Comparison of ENCODE assay signal across 21 mouse cellular contexts in genomic region chr9:44116182-44116581, GRCm38 (mm10). TPM values are rescaled to one million over a fixed set of nuclear protein-coding genes. Genes with fewer than 3 reads are reported as not detected.
DNase-seq lines count a peak whose midpoint lies in the region; ATAC-seq and TF ChIP-seq lines count a peak whose summit lies in the region.
"Had no signal": no experiment of that assay in that cellular context is flagged by ENCODE, and none has a peak within 500 bp of the region (broad histone marks: within the 10 kb centered on the region; RNA-seq: fewer than 3 reads in every experiment).

No protein-coding gene starts in this region.

- no peak for DNase-seq in heart, postnatal 4 days
- no peak for DNase-seq in lung, embryonic 14.5 days
- DNase-seq in lung, postnatal 25 days (ENCODE audit: low spot score): no peak
- DNase-seq in ZHBTc4 (ENCODE audit: low read depth, low spot score): peak; percentile 64
- DNase-seq in ovary, postnatal 14 days (ENCODE audit: low spot score): no peak
- DNase-seq in kidney, postnatal 10 days: no peak
- DNase-seq: adrenal gland, adult 2 months; cerebellum, adult 11-12 months; cerebellum, postnatal 36 days; kidney, adult 11 months; kidney, postnatal 25 days; left cerebral cortex, postnatal 4 days; lung, postnatal 10 days had no signal

- no peak for ATAC-seq in heart, embryonic 16.5 days (replicated peaks; ENCODE audit: extremely low read depth, insufficient read depth, low FRiP score)
- no peak for ATAC-seq in lung, embryonic 14.5 days (ENCODE audit: insufficient read depth)
- ATAC-seq: forebrain, embryonic 14.5 days had no signal

- H3K4me1 ChIP-seq in heart, embryonic 16.5 days (ENCODE audit: control insufficient read depth, insufficient read depth, low read length): peaks cover 2% of the 10 kb centered on the region; the same call in 1 of the 2 replicates
- H3K4me1 ChIP-seq in lung, embryonic 14.5 days (ENCODE audit: insufficient read depth): no peaks in the 10 kb centered on the region
- H3K4me1 ChIP-seq in E14TG2a.4 (replicated peaks; ENCODE audit: low read depth, low read length): peaks cover 20% of the 10 kb centered on the region

- no peak overlapping the region for H3K4me3 ChIP-seq in heart, embryonic 16.5 days (ENCODE audit: low read length)
- no peak overlapping the region for H3K4me3 ChIP-seq in lung, embryonic 14.5 days (ENCODE audit: low read depth, low read length)
- H3K4me3 ChIP-seq in E14TG2a.4 (replicated peaks; ENCODE audit: low read length): no peak overlapping the region
- H3K4me3 ChIP-seq: embryonic facial prominence, embryonic 10.5 days; heart, embryonic 13.5 days; hindbrain, embryonic 12.5 days had no signal

- H3K27me3 ChIP-seq in heart, embryonic 16.5 days (ENCODE audit: control insufficient read depth, insufficient read depth, low read length): no peaks in the 10 kb centered on the region
- no peaks in the 10 kb centered on the region for H3K27me3 ChIP-seq in lung, embryonic 14.5 days (ENCODE audit: insufficient read depth, low read length)
- no peaks in the 10 kb centered on the region for H3K27me3 ChIP-seq in E14TG2a.4 (ENCODE audit: insufficient read depth, low read length)
- H3K27me3 ChIP-seq: heart, embryonic 13.5 days; hindbrain, embryonic 12.5 days had no signal

- 84% methylated on average over 4 of the region's 4 CpGs for WGBS in heart, embryonic 16.5 days
- WGBS in lung, embryonic 14.5 days: 89% methylated on average over 4 of the region's 4 CpGs

- H3K9ac ChIP-seq in heart, embryonic 16.5 days (ENCODE audit: low read length): no peak overlapping the region
- no peak overlapping the region for H3K9ac ChIP-seq in lung, embryonic 14.5 days
- H3K9ac ChIP-seq: hindbrain, embryonic 12.5 days had no signal

- peak; percentile 36 for TF ChIP-seq CTCF in lung, embryonic 14.5 days (IDR thresholded peaks at IDR 0.05; ENCODE audit: low read depth)
- peak; percentile 7; the same call in 1 of the 2 replicates for TF ChIP-seq CTCF in E14TG2a.4 (conservative IDR thresholded peaks at IDR 0.05; ENCODE audit: low read length)

- peak overlapping the region; percentile 16; the same call in 1 of the 2 replicates for H3K27ac ChIP-seq in heart, embryonic 16.5 days (ENCODE audit: low read length)
- H3K27ac ChIP-seq in lung, embryonic 14.5 days (ENCODE audit: low read depth): no peak overlapping the region
- H3K27ac ChIP-seq: embryonic facial prominence, embryonic 10.5 days; heart, embryonic 13.5 days; hindbrain, embryonic 12.5 days had no signal

- no peaks in the 10 kb centered on the region for H3K9me3 ChIP-seq in heart, embryonic 16.5 days (replicated peaks; ENCODE audit: control insufficient read depth, low read length)
- no peaks in the 10 kb centered on the region for H3K9me3 ChIP-seq in lung, embryonic 14.5 days (ENCODE audit: low read depth, low read length)
- H3K9me3 ChIP-seq in E14TG2a.4 (ENCODE audit: low read length): no peaks in the 10 kb centered on the region; the same call in 1 of the 2 replicates
- H3K9me3 ChIP-seq: embryonic facial prominence, embryonic 10.5 days; heart, embryonic 13.5 days; hindbrain, embryonic 12.5 days had no signal

- no peak overlapping the region for H3K4me2 ChIP-seq in heart, embryonic 16.5 days (ENCODE audit: low read depth, low read length)
- H3K4me2 ChIP-seq in lung, embryonic 14.5 days: no peak overlapping the region
- H3K4me2 ChIP-seq: heart, embryonic 13.5 days; hindbrain, embryonic 12.5 days; liver, embryonic 11.5 days had no signal

- no peaks in the 10 kb centered on the region for H3K36me3 ChIP-seq in heart, embryonic 16.5 days (ENCODE audit: control insufficient read depth, insufficient read depth)
- no peaks in the 10 kb centered on the region for H3K36me3 ChIP-seq in lung, embryonic 14.5 days (ENCODE audit: insufficient read depth)
- H3K36me3 ChIP-seq in E14TG2a.4 (ENCODE audit: insufficient read depth, low read length): no peaks in the 10 kb centered on the region
- H3K36me3 ChIP-seq: embryonic facial prominence, embryonic 10.5 days; heart, embryonic 13.5 days; hindbrain, embryonic 12.5 days had no signal

RNA-seq across cellular contexts. Expression of gene Rnf26, which starts 2.9 kb away (rescaled TPM):
- 31.7 and 36.6 TPM in 2 replicates for polyA plus RNA-seq in heart, embryonic 16.5 days (2015; fragmentation: Nextera tagmentation; extraction: Ambion mirVana)
- total RNA-seq in heart, postnatal 4 days (2021): 10 to 100 TPM; 22.3 to 24.7 TPM
- polyA plus RNA-seq in lung, embryonic 14.5 days (2014; fragmentation: Nextera tagmentation; extraction: Ambion mirVana): 85.6 and 89.2 TPM in 2 replicates

RNA-seq across cellular contexts. Expression of gene Gm49380, which starts 2.9 kb away (rescaled TPM):
- polyA plus RNA-seq in heart, embryonic 16.5 days (2015; fragmentation: Nextera tagmentation; extraction: Ambion mirVana): 0.07 and 0.20 TPM in 2 replicates
- not detected for total RNA-seq in heart, postnatal 4 days (2021)
- polyA plus RNA-seq in lung, embryonic 14.5 days (2014; fragmentation: Nextera tagmentation; extraction: Ambion mirVana): 0.08 and 0.32 TPM in 2 replicates
- polyA plus RNA-seq: heart, embryonic 13.5 days; liver, embryonic 11.5 days had no signal

RNA-seq across cellular contexts. Expression of gene C1qtnf5, which starts 9.1 kb away (rescaled TPM):
- polyA plus RNA-seq in heart, embryonic 16.5 days (2015; fragmentation: Nextera tagmentation; extraction: Ambion mirVana): 3.5 and 4.2 TPM in 2 replicates
- 1 to 10 TPM; 8.5 to 9.7 TPM for total RNA-seq in heart, postnatal 4 days (2021)
- 4.7 and 5.0 TPM in 2 replicates for polyA plus RNA-seq in lung, embryonic 14.5 days (2014; fragmentation: Nextera tagmentation; extraction: Ambion mirVana)

RNA-seq across cellular contexts. Expression of gene Mfrp, which starts 14.7 kb away (rescaled TPM):
- polyA plus RNA-seq in heart, embryonic 16.5 days (2015; fragmentation: Nextera tagmentation; extraction: Ambion mirVana): 0.12 TPM in 1 of 2 replicates, not detected in the other
- not detected for total RNA-seq in heart, postnatal 4 days (2021)
- polyA plus RNA-seq in lung, embryonic 14.5 days (2014; fragmentation: Nextera tagmentation; extraction: Ambion mirVana): 0.07 and 0.11 TPM in 2 replicates
- total RNA-seq: left cerebral cortex, postnatal 4 days had no signal
- polyA plus RNA-seq: forebrain, embryonic 14.5 days; heart, embryonic 13.5 days; neural tube, embryonic 14.5 days had no signal

RNA-seq across cellular contexts. Expression of gene Mcam, which starts 18.1 kb away (rescaled TPM):
- polyA plus RNA-seq in heart, embryonic 16.5 days (2015; fragmentation: Nextera tagmentation; extraction: Ambion mirVana): 104 and 111 TPM in 2 replicates
- total RNA-seq in heart, postnatal 4 days (2021): 100 to 1,000 TPM; 204 to 213 TPM
- 84.9 and 87.7 TPM in 2 replicates for polyA plus RNA-seq in lung, embryonic 14.5 days (2014; fragmentation: Nextera tagmentation; extraction: Ambion mirVana)
